Mouse (Mus musculus): Measurements from ENCODE around the gene Mrpl55.
"Not testable (repeated sequence)": the region's sequence is repeated elsewhere in the genome, so short reads cannot be mapped to it uniquely, and the experiment has no call there.

Mrpl55 gene

GRCm38 (mm10) chr11:59196230-59196629, 6.1 kb upstream of the Mrpl55 start:
- DNase-seq: no peak

- DNase-seq: no peak
Measured at GRCm38 (mm10) chr11:59201216-59202002, 877 bp upstream of the Mrpl55 start.

- peak; percentile 94 for DNase-seq
Measured at GRCm38 (mm10) chr11:59208153-59208831, 6.0 kb downstream of the Mrpl55 start, which contains the start of gene 2310033P09Rik. TSS of gene 2310033P09Rik (plus strand) at chr11:59208321.

GRCm38 (mm10) chr11:59209003-59209441, 6.7 kb downstream of the Mrpl55 start:
- DNase-seq: peak; percentile 83

- no peak for DNase-seq
Measured at GRCm38 (mm10) chr11:59209580-59209979, 7.3 kb downstream of the Mrpl55 start.

GRCm38 (mm10) chr11:59210020-59210419, 7.7 kb downstream of the Mrpl55 start:
- DNase-seq: no peak

GRCm38 (mm10) chr11:59211561-59211960, 9.3 kb downstream of the Mrpl55 start:
- not testable (repeated sequence) for DNase-seq

- DNase-seq: peak; percentile 21
Measured at GRCm38 (mm10) chr11:59212320-59212719, 10.0 kb downstream of the Mrpl55 start.

- DNase-seq: peak; percentile 18
Measured at GRCm38 (mm10) chr11:59212892-59213494, 10.7 kb downstream of the Mrpl55 start.

- no peak for DNase-seq
Measured at GRCm38 (mm10) chr11:59216955-59217354, 14.7 kb downstream of the Mrpl55 start.

GRCm38 (mm10) chr11:59218389-59218998, 16.2 kb downstream of the Mrpl55 start:
- DNase-seq: peak; percentile 73

GRCm38 (mm10) chr11:59219064-59219463, 16.8 kb downstream of the Mrpl55 start:
- DNase-seq: no peak

GRCm38 (mm10) chr11:59221604-59222003, 19.3 kb downstream of the Mrpl55 start:
- DNase-seq: no peak

GRCm38 (mm10) chr11:59222306-59222705, 20.0 kb downstream of the Mrpl55 start:
- no peak for DNase-seq

- DNase-seq: no peak
Measured at GRCm38 (mm10) chr11:59224025-59224424, 21.7 kb downstream of the Mrpl55 start.

GRCm38 (mm10) chr11:59224470-59224869, 22.2 kb downstream of the Mrpl55 start:
- no peak for DNase-seq

- DNase-seq: no peak
Measured at GRCm38 (mm10) chr11:59225167-59225566, 22.9 kb downstream of the Mrpl55 start.

- peak; percentile 25 for DNase-seq
Measured at GRCm38 (mm10) chr11:59226251-59226650, 24.0 kb downstream of the Mrpl55 start.

- DNase-seq: peak; percentile 67
Measured at GRCm38 (mm10) chr11:59226787-59227603, 24.7 kb downstream of the Mrpl55 start.

- peak; percentile 49 for DNase-seq
Measured at GRCm38 (mm10) chr11:59227604-59228121, 25.4 kb downstream of the Mrpl55 start.

GRCm38 (mm10) chr11:59228122-59228953, 26.1 kb downstream of the Mrpl55 start, which contains the start of gene Arf1:
TSS of gene Arf1 (minus strand) at chr11:59228270.
- DNase-seq: peak; percentile 98
